Mouse (Mus musculus): ENCODE results near the gene Krt7. TPM values are rescaled to one million over a fixed set of nuclear protein-coding genes. Genes with fewer than 3 reads are reported as not detected.

Krt7 gene
- polyA plus RNA-seq, 1 experiment from 2014 or later = 2.9 TPM

- H3K27ac ChIP-seq = no peak overlapping the region
- H3K4me1 ChIP-seq (replicated peaks) = no peaks in the 10 kb centered on the region
- H3K4me2 ChIP-seq = no peak overlapping the region
- no peaks in the 10 kb centered on the region for H3K9me3 ChIP-seq (replicated peaks)
- 32% methylated on average over 31 of the region's 31 CpGs for WGBS (ENCODE audit: insufficient replicate concordance)
- no peak overlapping the region for H3K4me3 ChIP-seq (replicated peaks)
- ATAC-seq (ENCODE audit: low read depth) = no peak
- no peak overlapping the region for H3K9ac ChIP-seq
- H3K36me3 ChIP-seq = no peaks in the 10 kb centered on the region
- DNase-seq = no peak
- H3K27me3 ChIP-seq = peaks cover 24% of the 10 kb centered on the region
Measured at GRCm38 (mm10) chr15:101412188-101412587, 1.3 kb downstream of the Krt7 start.

- DNase-seq (no peak), ATAC-seq (ENCODE audit: low read depth) (no peak)
- no peak overlapping the region for H3K27ac ChIP-seq
- no peaks in the 10 kb centered on the region for H3K4me1 ChIP-seq (replicated peaks)
- WGBS (ENCODE audit: insufficient replicate concordance) = 25% methylated on average over 7 of the region's 7 CpGs
- H3K36me3 ChIP-seq = no peaks in the 10 kb centered on the region
- peaks cover 24% of the 10 kb centered on the region for H3K27me3 ChIP-seq
- H3K4me2 ChIP-seq = no peak overlapping the region
- no peak overlapping the region for H3K9ac ChIP-seq
- H3K9me3 ChIP-seq (replicated peaks) = no peaks in the 10 kb centered on the region
- H3K4me3 ChIP-seq (replicated peaks) = no peak overlapping the region
Measured at GRCm38 (mm10) chr15:101413916-101414635, 3.2 kb downstream of the Krt7 start.

- ATAC-seq (ENCODE audit: low read depth) = no peak
- WGBS (ENCODE audit: insufficient replicate concordance) = 49% methylated on average over 11 of the region's 11 CpGs
- H3K27me3 ChIP-seq = peaks cover 24% of the 10 kb centered on the region
Measured at GRCm38 (mm10) chr15:101414807-101415565, 4.1 kb downstream of the Krt7 start.

DNA sequence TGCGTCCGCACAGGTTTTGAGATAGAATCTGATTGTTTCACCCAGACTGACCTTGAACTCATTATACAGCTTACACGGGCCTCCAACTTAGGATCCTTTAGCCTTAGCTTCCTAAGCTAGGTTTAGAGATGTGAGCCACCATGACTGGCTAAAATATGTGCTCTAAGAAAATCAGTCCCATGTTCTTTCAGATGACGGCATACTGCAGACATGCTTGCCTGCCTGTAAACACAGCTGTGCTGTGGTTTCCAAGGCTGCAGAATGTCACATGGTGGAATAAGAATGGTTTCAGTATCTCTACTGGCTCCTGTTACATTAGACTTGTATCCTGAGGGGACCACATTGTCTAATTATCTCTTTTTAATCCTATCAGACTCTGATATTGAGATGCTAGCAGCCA is 8.1 kb downstream of the Krt7 start:
- no peak overlapping the region for H3K4me3 ChIP-seq (replicated peaks)
- H3K9me3 ChIP-seq (replicated peaks) = no peaks in the 10 kb centered on the region
- H3K27me3 ChIP-seq = no peaks in the 10 kb centered on the region
- DNase-seq (no peak), ATAC-seq (ENCODE audit: low read depth) (no peak)
- no peak overlapping the region for H3K9ac ChIP-seq
- no peaks in the 10 kb centered on the region for H3K4me1 ChIP-seq (replicated peaks)
- no peak overlapping the region for H3K4me2 ChIP-seq
- H3K36me3 ChIP-seq = no peaks in the 10 kb centered on the region
- 67% methylated on average over 4 of the region's 4 CpGs for WGBS (ENCODE audit: insufficient replicate concordance)
- H3K27ac ChIP-seq = no peak overlapping the region

More at GRCm38 (mm10) chr15:101414807-101415565, 4.1 kb downstream of the Krt7 start:
- Histone ChIP-seq H3K9me3 (replicated peaks) (no peaks in the 10 kb centered on the region), H3K4me1 (replicated peaks) (no peaks in the 10 kb centered on the region), H3K9ac (no peak overlapping the region), H3K4me3 (replicated peaks) (no peak overlapping the region), H3K4me2 (no peak overlapping the region), H3K27ac (no peak overlapping the region), H3K36me3 (no peaks in the 10 kb centered on the region)
- no peak for DNase-seq

DNA sequence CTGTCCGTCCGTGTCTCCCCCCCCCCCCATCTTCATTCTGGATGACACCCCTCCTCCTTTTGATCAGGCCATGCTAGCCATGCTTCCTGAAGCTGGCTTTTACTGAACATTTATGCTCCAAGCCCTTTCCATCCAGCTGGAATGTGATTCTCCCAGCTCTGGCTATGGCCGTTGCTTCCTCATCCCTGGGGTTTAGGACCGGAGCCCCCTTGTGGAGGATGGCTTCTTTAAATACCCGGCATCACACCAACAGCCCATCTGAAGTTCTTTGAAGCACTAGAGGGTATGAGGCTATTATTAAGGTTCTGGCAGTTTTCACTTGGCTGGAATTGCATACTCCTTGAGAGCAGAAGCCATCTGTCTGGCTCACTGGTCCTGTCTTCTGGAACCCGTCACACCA is 10.1 kb downstream of the Krt7 start:
- ATAC-seq (ENCODE audit: low read depth) = no peak

DNA sequence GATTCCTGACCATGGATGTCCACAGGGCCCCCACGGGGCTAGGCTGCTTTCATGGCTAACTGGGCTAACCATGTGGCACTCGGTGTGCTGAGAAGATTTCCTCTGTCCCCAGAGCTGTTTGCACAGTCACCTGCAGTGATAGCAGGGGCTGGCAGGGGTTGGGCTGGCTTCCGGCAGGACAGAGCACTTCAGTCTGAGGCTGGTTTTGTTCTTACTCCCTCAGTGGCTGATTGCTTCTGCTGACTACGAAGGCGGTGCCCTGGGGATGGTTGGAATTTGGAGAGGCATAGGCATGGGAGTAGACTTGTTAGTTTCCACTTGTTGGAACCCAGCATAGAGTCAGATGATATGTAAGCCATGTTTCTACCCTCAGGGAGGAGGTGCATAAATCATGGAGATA is 14.1 kb downstream of the Krt7 start:
- 0 out of 2 replicates have a peak, but pooled peaks cover 3% of the 10 kb centered on the region for H3K27me3 ChIP-seq
- WGBS (ENCODE audit: insufficient replicate concordance) = 19% methylated on average over 5 of the region's 5 CpGs
- ATAC-seq (ENCODE audit: low read depth) = no peak
- no peaks in the 10 kb centered on the region for H3K4me1 ChIP-seq (replicated peaks)
- no peak overlapping the region for H3K4me3 ChIP-seq (replicated peaks)
- no peaks in the 10 kb centered on the region for H3K36me3 ChIP-seq
- H3K27ac ChIP-seq = no peak overlapping the region
- no peak overlapping the region for H3K4me2 ChIP-seq
- H3K9me3 ChIP-seq (replicated peaks) = no peaks in the 10 kb centered on the region
- DNase-seq = no peak
- no peak overlapping the region for H3K9ac ChIP-seq

More for the DNA sequence above, 10.1 kb downstream of the Krt7 start:
- no peak overlapping the region for H3K27ac ChIP-seq
- no peaks in the 10 kb centered on the region for H3K27me3 ChIP-seq
- H3K36me3 ChIP-seq = no peaks in the 10 kb centered on the region
- H3K4me2 ChIP-seq = no peak overlapping the region
- no peak for DNase-seq
- H3K4me1 ChIP-seq (replicated peaks) = no peaks in the 10 kb centered on the region
- no peaks in the 10 kb centered on the region for H3K9me3 ChIP-seq (replicated peaks)
- no peak overlapping the region for H3K9ac ChIP-seq
- WGBS (ENCODE audit: insufficient replicate concordance) = 51% methylated on average over 6 of the region's 6 CpGs
- no peak overlapping the region for H3K4me3 ChIP-seq (replicated peaks)

DNA sequence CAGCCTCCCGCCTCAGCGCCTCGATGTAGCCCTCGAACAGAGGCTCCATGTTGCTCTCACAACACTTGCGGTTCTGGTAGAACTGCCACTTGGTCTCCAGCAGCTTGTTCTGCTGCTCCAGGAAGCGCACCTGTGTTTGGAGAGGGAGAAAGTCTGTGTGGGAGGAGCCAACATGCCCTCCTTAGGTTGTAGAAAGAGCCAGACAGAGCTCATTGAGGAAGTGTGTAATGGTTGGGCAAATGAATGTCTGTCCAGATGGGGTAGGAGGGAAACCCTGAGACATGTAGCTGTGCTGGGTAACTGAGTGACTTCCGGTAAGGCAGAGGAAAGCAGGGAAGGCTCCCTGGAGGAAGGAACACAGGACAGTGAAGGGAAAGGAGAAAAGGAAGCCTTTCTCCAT is 25.8 kb downstream of the Krt7 start:
- Histone ChIP-seq H3K4me3 (replicated peaks) (no peak overlapping the region), H3K9me3 (replicated peaks) (no peaks in the 10 kb centered on the region), H3K36me3 (no peaks in the 10 kb centered on the region), H3K9ac (no peak overlapping the region), H3K27ac (no peak overlapping the region), H3K27me3 (peaks cover 34% of the 10 kb centered on the region), H3K4me2 (no peak overlapping the region), H3K4me1 (replicated peaks) (no peaks in the 10 kb centered on the region)
- no peak for DNase-seq
- no peak for ATAC-seq (ENCODE audit: low read depth)
- 69% methylated on average over 7 of the region's 7 CpGs for WGBS (ENCODE audit: insufficient replicate concordance)

DNA sequence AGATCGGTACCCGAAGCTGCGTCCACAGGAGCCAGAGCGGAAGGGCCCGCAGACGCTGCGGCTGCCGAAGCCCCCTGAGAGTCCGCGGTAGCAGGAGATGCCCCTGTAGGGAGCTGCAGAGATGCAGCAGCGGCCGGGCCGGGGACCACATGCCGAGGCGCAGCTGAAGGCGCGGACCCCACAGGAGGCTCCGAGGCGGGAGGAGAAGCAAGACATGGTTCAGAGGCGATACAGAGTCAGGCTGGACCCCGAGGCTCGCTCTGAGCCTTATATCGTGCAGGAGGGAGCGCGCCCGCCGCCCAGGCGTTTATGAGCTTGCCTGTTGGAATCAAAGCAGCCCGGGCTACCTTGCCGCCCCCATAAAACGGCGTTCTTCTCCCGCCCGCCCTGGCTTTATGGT is 27.7 kb downstream of the Krt7 start, which contains the start of gene Krt87:
Gene Krt87 (minus strand): TSS at position 250 of the 400 bp plus-strand sequence.
- WGBS (ENCODE audit: insufficient replicate concordance) = 5% methylated on average over 34 of the region's 34 CpGs
- ATAC-seq (ENCODE audit: low read depth) (no peak), DNase-seq (no peak)
- H3K9ac ChIP-seq = no peak within 1 kb of the TSS
- no peaks in the 10 kb centered on the region for H3K9me3 ChIP-seq (replicated peaks)
- no peaks in the 10 kb centered on the region for H3K4me1 ChIP-seq (replicated peaks)
- H3K36me3 ChIP-seq = no peaks in the 10 kb centered on the region
- H3K4me3 ChIP-seq (replicated peaks) = no peak within 1 kb of the TSS
- H3K27me3 ChIP-seq = peaks cover 34% of the 10 kb centered on the region
- H3K4me2 ChIP-seq = no peak within 1 kb of the TSS
- H3K27ac ChIP-seq = no peak within 1 kb of the TSS

DNA sequence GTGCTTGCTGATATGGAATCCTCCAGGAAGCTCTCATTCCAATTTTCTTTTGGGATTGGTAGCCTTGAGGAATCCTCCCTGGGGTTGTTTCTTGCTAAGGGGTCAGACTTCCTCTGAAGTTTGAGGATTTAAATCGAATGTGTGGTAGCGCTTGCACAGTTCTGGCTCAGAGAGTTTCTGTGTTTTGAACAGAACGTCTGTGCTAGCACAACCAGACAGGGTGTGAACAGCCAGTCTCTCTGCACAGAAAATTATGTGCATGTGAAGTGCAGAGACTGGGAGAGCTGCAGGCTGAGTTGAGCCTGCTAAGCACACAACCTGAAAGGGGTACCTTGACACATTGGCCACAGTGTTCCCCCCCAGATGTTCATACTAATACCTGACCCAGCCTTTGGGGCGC is 30.0 kb downstream of the Krt7 start:
- H3K9ac ChIP-seq = no peak overlapping the region
- no peak for ATAC-seq (ENCODE audit: low read depth)
- H3K9me3 ChIP-seq (replicated peaks) = no peaks in the 10 kb centered on the region
- WGBS (ENCODE audit: insufficient replicate concordance) = 62% methylated on average over 4 of the region's 4 CpGs
- no peak for DNase-seq
- no peaks in the 10 kb centered on the region for H3K4me1 ChIP-seq (replicated peaks)
- no peak overlapping the region for H3K27ac ChIP-seq
- H3K4me3 ChIP-seq (replicated peaks) = no peak overlapping the region
- no peak overlapping the region for H3K4me2 ChIP-seq
- H3K36me3 ChIP-seq = no peaks in the 10 kb centered on the region
- peaks cover 34% of the 10 kb centered on the region for H3K27me3 ChIP-seq

- Histone ChIP-seq H3K27ac (no peak overlapping the region), H3K9me3 (replicated peaks) (no peaks in the 10 kb centered on the region), H3K4me1 (replicated peaks) (no peaks in the 10 kb centered on the region), H3K4me3 (replicated peaks) (no peak overlapping the region), H3K9ac (no peak overlapping the region), H3K4me2 (no peak overlapping the region), H3K36me3 (no peaks in the 10 kb centered on the region), H3K27me3 (no peaks in the 10 kb centered on the region)
- WGBS (ENCODE audit: insufficient replicate concordance) = 59% methylated on average over 11 of the region's 11 CpGs
- no peak for ATAC-seq (ENCODE audit: low read depth)
- no peak for DNase-seq
Measured at GRCm38 (mm10) chr15:101446572-101446971, 35.7 kb downstream of the Krt7 start.

DNA sequence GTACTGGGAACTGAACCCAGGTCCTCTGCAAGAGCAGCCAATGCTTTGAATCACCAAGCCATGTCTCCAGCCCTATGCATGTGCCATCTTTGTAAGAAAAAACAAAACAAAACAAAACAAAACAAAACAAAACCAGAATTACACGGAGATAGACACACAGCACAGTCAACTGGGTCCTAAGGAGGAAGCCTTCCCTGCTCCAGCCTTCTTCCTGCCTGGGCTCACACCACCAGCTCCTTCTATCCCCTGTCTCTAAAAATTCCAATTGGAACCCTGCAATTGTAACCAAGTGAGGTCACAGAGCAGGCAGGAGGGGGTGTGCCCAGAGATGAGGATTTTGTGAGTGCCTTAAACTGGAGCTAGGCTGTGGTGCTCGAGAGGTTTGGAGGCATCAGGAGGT is 36.6 kb downstream of the Krt7 start, which contains the start of gene Krt88:
Gene Krt88 (plus strand): TSS at position 301 of the 400 bp plus-strand sequence.
- ATAC-seq (ENCODE audit: low read depth) (no peak), DNase-seq (no peak)
- Histone ChIP-seq H3K4me3 (replicated peaks) (no peak within 1 kb of the TSS), H3K27ac (no peak within 1 kb of the TSS), H3K27me3 (no peaks in the 10 kb centered on the region), H3K4me1 (replicated peaks) (no peaks in the 10 kb centered on the region), H3K9ac (no peak within 1 kb of the TSS), H3K9me3 (replicated peaks) (no peaks in the 10 kb centered on the region), H3K4me2 (no peak within 1 kb of the TSS), H3K36me3 (no peaks in the 10 kb centered on the region)
- 51% methylated on average over 2 of the region's 2 CpGs for WGBS (ENCODE audit: insufficient replicate concordance)
